Mouse (Mus musculus): ENCODE measurements around the gene Cacnb2. TPM values are rescaled to one million over a fixed set of nuclear protein-coding genes. Genes with fewer than 3 reads are reported as not detected.
A peak's percentile ranks its signal among the peaks of the same experiment; 100 is the strongest.

The Cacnb2 gene
- total and polyA plus RNA-seq, 3 experiments, result not detected

- H3K27ac ChIP-seq (ENCODE audit: control insufficient read depth, low read depth, low read length), result no peak overlapping the region
- H3K27me3 ChIP-seq (ENCODE audit: control insufficient read depth in 1 of 2, insufficient read depth in 2 of 2, low read length in 2 of 2), result no peaks in the 10 kb centered on the region
- H3K36me3 ChIP-seq (ENCODE audit: control insufficient read depth in 1 of 2, insufficient read depth in 2 of 2, low read length in 2 of 2), result no peaks in the 10 kb centered on the region; a peak in 1 of 4 replicates
- peak; percentile 9 for DNase-seq (ENCODE audit: low read depth, low spot score)
- H3K79me2 ChIP-seq (ENCODE audit: control insufficient read depth, insufficient read depth, low read length, poor library complexity), result no peaks in the 10 kb centered on the region
- peak overlapping the region in 1 of 2 experiments; percentile 16; a peak in 1 of 4 replicates for H3K4me3 ChIP-seq (ENCODE audit: control insufficient read depth in 1 of 2, insufficient read depth in 1 of 2, low read depth in 2 of 2, low read length in 2 of 2)
- H3K9ac ChIP-seq (ENCODE audit: control insufficient read depth, low read depth, low read length, poor library complexity, severe bottlenecking), result no peak overlapping the region
- H3K9me3 ChIP-seq (replicated peaks; ENCODE audit: insufficient read depth, low read length), result no peaks in the 10 kb centered on the region
- no peaks in the 10 kb centered on the region for H3K4me1 ChIP-seq (ENCODE audit: control insufficient read depth in 1 of 2, insufficient read depth in 2 of 2, low read length in 2 of 2)
- no peak for TF ChIP-seq EP300 (IDR thresholded peaks at IDR 0.05; ENCODE audit: low read depth in 1 of 2, low read length in 2 of 2)
- TF ChIP-seq MEF2A (IDR thresholded peaks at IDR 0.05; ENCODE audit: extremely low read depth, insufficient replicate concordance, low read depth, low read length, poor library complexity, severe bottlenecking), result no peak
- no peak for TF ChIP-seq SMC3 (IDR thresholded peaks at IDR 0.05; ENCODE audit: low read depth, low read length)
Measured at GRCm38 (mm10) chr2:14961493-14961892, 358.6 kb downstream of the Cacnb2 start.

GRCm38 (mm10) chr2:14984029-14984428 lies 381.1 kb downstream of the Cacnb2 start:
- H3K27ac ChIP-seq (ENCODE audit: control insufficient read depth, low read depth, low read length), result no peak overlapping the region
- H3K79me2 ChIP-seq (ENCODE audit: control insufficient read depth, insufficient read depth, low read length, poor library complexity), result no peaks in the 10 kb centered on the region
- DNase-seq (ENCODE audit: low read depth, low spot score), result no peak
- no peaks in the 10 kb centered on the region for H3K36me3 ChIP-seq (ENCODE audit: control insufficient read depth in 1 of 2, insufficient read depth in 2 of 2, low read length in 2 of 2)
- H3K9ac ChIP-seq (ENCODE audit: control insufficient read depth, low read depth, low read length, poor library complexity, severe bottlenecking), result no peak overlapping the region
- no peaks in the 10 kb centered on the region for H3K4me1 ChIP-seq (ENCODE audit: control insufficient read depth in 1 of 2, insufficient read depth in 2 of 2, low read length in 2 of 2)
- no peak for TF ChIP-seq MYB (IDR thresholded peaks at IDR 0.05; ENCODE audit: low read depth, low read length)
- no peak for TF ChIP-seq KAT2A (conservative IDR thresholded peaks at IDR 0.05; ENCODE audit: low read depth, low read length)
- TF ChIP-seq ZKSCAN1 (IDR thresholded peaks at IDR 0.05; ENCODE audit: low read depth, low read length), result no peak
- TF ChIP-seq E2F4 (IDR thresholded peaks at IDR 0.05; ENCODE audit: borderline replicate concordance, low read depth, low read length), result no peak
- TF ChIP-seq MXI1 (IDR thresholded peaks at IDR 0.05; ENCODE audit: low read depth, low read length), result no peak
- no peak for TF ChIP-seq POLR2A (IDR thresholded peaks at IDR 0.05; ENCODE audit: control insufficient read depth in 1 of 2, insufficient read depth in 1 of 2, low read depth in 1 of 2, low read length in 2 of 2, poor library complexity in 1 of 2)
- TF ChIP-seq CHD1 (IDR thresholded peaks at IDR 0.05; ENCODE audit: low read depth, low read length), result no peak
- TF ChIP-seq NELFE (IDR thresholded peaks at IDR 0.05; ENCODE audit: low read depth, low read length), result no peak
- TF ChIP-seq SIN3A (IDR thresholded peaks at IDR 0.05; ENCODE audit: low read length), result no peak
- no peak for TF ChIP-seq ZMIZ1 (IDR thresholded peaks at IDR 0.05; ENCODE audit: low read depth, low read length)
- TF ChIP-seq RCOR1 (IDR thresholded peaks at IDR 0.05; ENCODE audit: low read depth, low read length), result no peak
- no peak for TF ChIP-seq POLR2AphosphoS2 (IDR thresholded peaks at IDR 0.05; ENCODE audit: low read length)
- no peak for TF ChIP-seq MAX (IDR thresholded peaks at IDR 0.05; ENCODE audit: low read length)
- TF ChIP-seq MEF2A (IDR thresholded peaks at IDR 0.05; ENCODE audit: extremely low read depth, insufficient replicate concordance, low read depth, low read length, poor library complexity, severe bottlenecking), result no peak
- TF ChIP-seq EP300 (IDR thresholded peaks at IDR 0.05; ENCODE audit: low read depth in 1 of 2, low read length in 2 of 2), result no peak
- TF ChIP-seq SMC3 (IDR thresholded peaks at IDR 0.05; ENCODE audit: low read depth, low read length), result no peak
- H3K27me3 ChIP-seq (ENCODE audit: control insufficient read depth in 1 of 2, insufficient read depth in 2 of 2, low read length in 2 of 2), result no peaks in the 10 kb centered on the region; a peak in 1 of 4 replicates
- no peaks in the 10 kb centered on the region for H3K9me3 ChIP-seq (replicated peaks; ENCODE audit: insufficient read depth, low read length)
- H3K4me3 ChIP-seq (ENCODE audit: control insufficient read depth in 1 of 2, insufficient read depth in 1 of 2, low read depth in 2 of 2, low read length in 2 of 2), result no peak overlapping the region

All from MEL (cell line).